In the genomic region with DNA sequence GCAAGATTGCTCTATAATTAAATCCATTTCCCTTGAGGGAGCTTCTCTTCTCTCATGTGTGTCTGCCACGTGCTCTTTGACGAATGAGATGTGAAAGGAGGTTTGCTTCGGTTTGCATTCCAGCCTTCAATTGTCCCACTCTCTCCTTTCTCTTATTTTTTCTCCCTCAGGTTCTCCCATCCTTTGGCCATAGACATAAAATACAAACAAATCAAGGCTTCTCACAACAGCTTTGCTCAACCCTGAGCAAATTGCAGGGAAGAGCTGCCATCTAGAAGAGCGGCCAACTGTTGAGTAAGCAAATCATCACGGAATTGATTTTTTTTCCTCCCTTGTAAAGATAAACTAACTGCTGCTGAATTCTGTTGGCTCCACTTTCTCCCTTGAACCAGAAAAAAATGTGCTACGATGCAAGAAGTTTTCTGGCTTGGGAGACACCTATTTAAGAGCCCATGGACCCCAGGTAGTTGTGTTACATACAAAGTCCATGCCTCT, we compare ENCODE assay signal across 13 mouse cellular contexts.
DNase-seq lines count a peak whose midpoint lies in the region.
"Had no signal": no experiment of that assay in that cellular context is flagged by ENCODE, and none has a peak within 500 bp of the region (broad histone marks: within the 10 kb centered on the region; RNA-seq: fewer than 3 reads in every experiment).

No protein-coding gene starts in this region.

- no peak overlapping the region for H3K4me3 ChIP-seq in heart, embryonic 10.5 days
- H3K4me3 ChIP-seq: heart, embryonic 15.5 days; limb, embryonic 13.5 days; midbrain, embryonic 10.5 days had no signal

- H3K27me3 ChIP-seq in heart, embryonic 10.5 days (ENCODE audit: insufficient read depth, poor library complexity, severe bottlenecking), result no peaks in the 10 kb centered on the region
- H3K27me3 ChIP-seq: heart, embryonic 15.5 days; limb, embryonic 13.5 days had no signal

- H3K36me3 ChIP-seq in heart, embryonic 10.5 days, result no peaks in the 10 kb centered on the region
- H3K36me3 ChIP-seq: G1E; heart, embryonic 15.5 days; limb, embryonic 13.5 days; midbrain, embryonic 10.5 days had no signal

- DNase-seq in heart, postnatal 14 days, result peak; percentile 23 to 28
- DNase-seq in heart, embryonic 10.5 days (ENCODE audit: low spot score), result no peak
- peak; percentile 56 for DNase-seq in Muller cell, postnatal 12 days (ENCODE audit: inconsistent ontology term)
- peak; percentile 64 for DNase-seq in adipocyte (ENCODE audit: low spot score)
- peak; percentile 27 for DNase-seq in retina, embryonic 14.5 days (ENCODE audit: low spot score)
- no peak for DNase-seq in kidney, adult 11 months
- no peak for DNase-seq in frontal cortex, postnatal 36 days (ENCODE audit: low spot score in 2 of 2)
- DNase-seq: adrenal gland, postnatal 10 days; cerebellum, adult 9-10 months had no signal

- no peak overlapping the region for H3K27ac ChIP-seq in heart, embryonic 10.5 days
- H3K27ac ChIP-seq: heart, embryonic 15.5 days; limb, embryonic 13.5 days; midbrain, embryonic 10.5 days had no signal

- peaks cover 5% of the 10 kb centered on the region for H3K4me1 ChIP-seq in heart, embryonic 10.5 days
- H3K4me1 ChIP-seq: heart, embryonic 15.5 days; limb, embryonic 13.5 days had no signal

- WGBS in heart, embryonic 10.5 days, result 81% methylated on average over 6 of the region's 6 CpGs

- H3K9me3 ChIP-seq in heart, embryonic 10.5 days, result no peaks in the 10 kb centered on the region
- H3K9me3 ChIP-seq: heart, embryonic 15.5 days; limb, embryonic 13.5 days; midbrain, embryonic 10.5 days had no signal

- intact Hi-C loops in heart, postnatal 14 days (cut with DNase I), result no loop called here

Comparison
In these comparisons a context has a peak if more than half of its experiments do, and no peak if none do; other contexts are left out.
1. DNase-seq: peak in heart, postnatal 14 days (2 of 2), Muller cell, postnatal 12 days (single experiment), adipocyte (single experiment) and retina, embryonic 14.5 days (single experiment); none in heart, embryonic 10.5 days (single experiment), kidney, adult 11 months (single experiment) and frontal cortex, postnatal 36 days (0 of 2).